Mouse (Mus musculus): ENCODE measurements around the gene Ppt2. TPM values are rescaled to one million over a fixed set of nuclear protein-coding genes. Genes with fewer than 3 reads are reported as not detected.

Gene Ppt2
- polyA plus RNA-seq, 1 experiment from 2014 or later, result 20.3 TPM

DNA sequence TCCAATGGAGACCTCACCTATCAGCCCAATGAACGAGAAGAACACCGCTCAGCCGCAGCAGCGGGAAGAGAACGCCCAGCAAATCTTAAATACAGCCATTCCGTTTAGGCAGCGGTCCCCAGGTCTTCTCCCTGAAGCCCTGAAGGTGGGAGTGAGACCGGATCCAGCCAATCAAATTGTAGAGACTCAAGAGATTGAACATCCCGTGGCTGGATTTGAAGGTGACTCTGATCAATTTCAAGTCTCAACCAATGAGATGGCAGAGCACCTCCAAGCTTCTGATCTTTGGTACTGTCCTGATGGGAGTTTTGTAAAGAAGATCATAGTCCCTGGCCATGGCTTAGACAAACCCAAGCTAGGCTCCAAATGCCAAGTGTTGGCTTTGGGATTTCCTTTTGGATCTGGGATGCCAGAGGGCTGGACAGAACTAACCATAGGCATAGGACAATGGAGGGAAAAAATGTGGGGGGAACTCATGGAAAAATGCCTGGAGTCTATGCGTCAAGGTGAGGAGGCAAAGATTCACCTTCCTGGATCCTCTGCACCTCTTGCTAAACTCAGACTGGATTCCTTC, 17.0 kb upstream of the Ppt2 start:
- H3K27ac ChIP-seq, result peak overlapping the region; percentile 75; the same call in 1 of the 2 replicates
- H3K4me1 ChIP-seq, result peaks cover 45% of the 10 kb centered on the region
- WGBS, result 50% methylated on average over 10 of the region's 10 CpGs

DNA sequence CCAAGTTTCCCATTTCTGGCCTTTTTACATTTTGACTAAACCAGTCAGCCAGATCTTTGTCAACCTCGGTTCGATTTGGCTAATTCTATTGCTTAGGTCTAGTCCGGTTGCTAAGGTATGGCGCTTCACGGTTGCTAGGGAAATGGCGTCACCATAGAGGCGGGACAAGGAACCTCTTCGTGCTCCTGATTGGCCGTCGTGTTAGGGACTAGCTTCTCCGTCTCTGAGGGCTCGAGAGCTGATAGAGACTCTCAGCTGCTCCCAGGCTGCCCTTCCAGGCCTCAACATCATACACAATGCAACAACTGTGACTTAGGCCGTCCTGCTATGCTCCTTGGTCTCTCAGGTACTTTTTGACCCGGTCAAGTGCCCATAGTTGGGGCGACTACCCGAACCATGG, 16.3 kb upstream of the Ppt2 start, which contains the start of gene Fkbpl:
Gene Fkbpl, plus strand, starts transcription at position 157 of the 400 bp plus-strand sequence.
- peak within 1 kb of the TSS; percentile 54 for H3K4me3 ChIP-seq (replicated peaks)
- peaks cover 45% of the 10 kb centered on the region for H3K4me1 ChIP-seq
- peak within 1 kb of the TSS; percentile 75 for H3K27ac ChIP-seq
- WGBS, result under 1% methylated on average over 16 of the region's 16 CpGs
- peak within 1 kb of the TSS; percentile 59 for H3K4me2 ChIP-seq
- H3K27me3 ChIP-seq, result no peaks in the 10 kb centered on the region
- H3K36me3 ChIP-seq (replicated peaks), result peaks cover 12% of the 10 kb centered on the region
- peak within 1 kb of the TSS; percentile 74 for H3K9ac ChIP-seq
- no peaks in the 10 kb centered on the region for H3K9me3 ChIP-seq
- peak; percentile 85 for ATAC-seq (ENCODE audit: low FRiP score)

More for the DNA sequence above, 17.0 kb upstream of the Ppt2 start:
- Histone ChIP-seq H3K4me3 (replicated peaks) (peak overlapping the region; percentile 54), H3K9ac (peak overlapping the region; percentile 74; the same call in 1 of the 2 replicates), H3K9me3 (no peaks in the 10 kb centered on the region), H3K4me2 (peak overlapping the region; percentile 59), H3K27me3 (no peaks in the 10 kb centered on the region), H3K36me3 (replicated peaks) (peaks cover 20% of the 10 kb centered on the region)
- no peak for ATAC-seq (ENCODE audit: low FRiP score)

DNA sequence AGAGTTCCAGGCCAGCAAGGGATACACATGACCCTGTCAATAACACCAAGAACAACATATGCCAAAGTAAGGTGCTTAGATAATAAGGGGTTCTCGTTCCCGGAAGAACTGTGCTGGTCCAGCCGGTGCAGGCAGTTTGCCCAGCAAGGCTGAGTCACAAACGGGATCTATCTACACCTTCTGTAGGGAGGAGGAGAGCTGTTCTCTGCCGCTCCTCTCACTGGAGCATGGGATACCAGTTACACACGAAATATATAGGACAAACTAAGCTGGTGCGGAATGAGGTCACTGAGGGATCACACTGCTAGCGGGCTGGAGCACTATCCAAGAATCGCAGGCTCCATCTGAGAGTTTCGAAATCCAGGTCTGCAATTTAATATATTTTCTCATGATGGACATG, 15.6 kb upstream of the Ppt2 start:
- 85% methylated on average over 10 of the region's 10 CpGs for WGBS
- no peak for ATAC-seq (ENCODE audit: low FRiP score)
- H3K9me3 ChIP-seq, result no peaks in the 10 kb centered on the region
- no peak overlapping the region for H3K4me2 ChIP-seq
- H3K27ac ChIP-seq, result no peak overlapping the region
- no peak overlapping the region for H3K9ac ChIP-seq
- no peaks in the 10 kb centered on the region for H3K27me3 ChIP-seq
- peaks cover 6% of the 10 kb centered on the region for H3K36me3 ChIP-seq (replicated peaks)
- H3K4me3 ChIP-seq (replicated peaks), result no peak overlapping the region
- H3K4me1 ChIP-seq, result peaks cover 45% of the 10 kb centered on the region

DNA sequence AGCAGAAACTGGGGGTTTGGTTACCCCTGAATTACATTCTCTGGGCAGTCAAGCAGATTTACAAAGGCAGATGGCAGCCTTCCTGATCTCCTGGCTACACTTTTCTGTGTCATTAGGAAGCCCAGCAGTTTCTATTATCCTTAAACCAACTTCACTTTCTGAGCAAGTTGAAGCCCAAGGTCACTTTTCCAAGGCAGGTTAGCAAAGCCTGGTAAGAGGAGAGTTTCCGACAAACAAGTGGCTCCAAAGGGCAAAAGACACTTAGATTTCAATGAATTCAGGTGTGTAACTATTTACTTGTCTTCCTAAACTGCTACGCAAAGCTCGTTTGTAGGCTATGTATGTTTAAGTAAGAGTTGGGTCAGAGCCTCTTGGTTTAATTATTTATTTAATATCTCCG, 15.1 kb upstream of the Ppt2 start:
- no peaks in the 10 kb centered on the region for H3K27me3 ChIP-seq
- H3K9me3 ChIP-seq, result no peaks in the 10 kb centered on the region
- no peak overlapping the region for H3K27ac ChIP-seq
- H3K4me1 ChIP-seq, result peaks cover 40% of the 10 kb centered on the region
- no peak for ATAC-seq (ENCODE audit: low FRiP score)
- H3K4me2 ChIP-seq, result no peak overlapping the region
- H3K4me3 ChIP-seq (replicated peaks), result no peak overlapping the region
- WGBS, result 91% methylated on average over 4 of the region's 4 CpGs
- no peak overlapping the region for H3K9ac ChIP-seq
- H3K36me3 ChIP-seq (replicated peaks), result 0 out of 2 replicates have a peak, but pooled peaks cover 5% of the 10 kb centered on the region

DNA sequence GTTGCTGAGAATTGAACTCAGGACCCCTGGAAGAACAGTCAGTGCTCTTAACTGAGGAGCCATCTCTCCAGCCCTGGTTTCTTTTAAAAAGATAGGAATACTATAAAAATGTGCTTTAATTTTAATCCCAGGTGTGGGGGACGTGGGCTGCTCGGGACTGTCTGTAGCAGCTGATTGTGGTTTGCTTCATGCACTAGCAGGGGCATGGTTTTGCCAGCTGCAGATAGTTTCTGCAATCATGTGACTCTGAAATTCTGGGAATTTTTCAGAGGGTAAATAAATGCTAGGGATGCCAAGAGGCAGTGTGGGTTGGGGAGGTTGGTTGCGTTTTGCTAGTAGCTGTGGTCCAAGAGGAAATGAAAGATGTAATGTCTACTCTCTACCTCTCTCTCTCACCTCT, 13.6 kb upstream of the Ppt2 start:
- WGBS, result 82% methylated on average over 3 of the region's 3 CpGs
- H3K9me3 ChIP-seq, result no peaks in the 10 kb centered on the region
- no peak overlapping the region for H3K9ac ChIP-seq
- no peaks in the 10 kb centered on the region for H3K27me3 ChIP-seq
- no peak for ATAC-seq (ENCODE audit: low FRiP score)
- H3K4me2 ChIP-seq, result no peak overlapping the region
- H3K4me3 ChIP-seq (replicated peaks), result no peak overlapping the region
- H3K4me1 ChIP-seq, result peaks cover 30% of the 10 kb centered on the region
- H3K27ac ChIP-seq, result peak overlapping the region; percentile 85
- H3K36me3 ChIP-seq (replicated peaks), result 0 out of 2 replicates have a peak, but pooled peaks cover 5% of the 10 kb centered on the region

DNA sequence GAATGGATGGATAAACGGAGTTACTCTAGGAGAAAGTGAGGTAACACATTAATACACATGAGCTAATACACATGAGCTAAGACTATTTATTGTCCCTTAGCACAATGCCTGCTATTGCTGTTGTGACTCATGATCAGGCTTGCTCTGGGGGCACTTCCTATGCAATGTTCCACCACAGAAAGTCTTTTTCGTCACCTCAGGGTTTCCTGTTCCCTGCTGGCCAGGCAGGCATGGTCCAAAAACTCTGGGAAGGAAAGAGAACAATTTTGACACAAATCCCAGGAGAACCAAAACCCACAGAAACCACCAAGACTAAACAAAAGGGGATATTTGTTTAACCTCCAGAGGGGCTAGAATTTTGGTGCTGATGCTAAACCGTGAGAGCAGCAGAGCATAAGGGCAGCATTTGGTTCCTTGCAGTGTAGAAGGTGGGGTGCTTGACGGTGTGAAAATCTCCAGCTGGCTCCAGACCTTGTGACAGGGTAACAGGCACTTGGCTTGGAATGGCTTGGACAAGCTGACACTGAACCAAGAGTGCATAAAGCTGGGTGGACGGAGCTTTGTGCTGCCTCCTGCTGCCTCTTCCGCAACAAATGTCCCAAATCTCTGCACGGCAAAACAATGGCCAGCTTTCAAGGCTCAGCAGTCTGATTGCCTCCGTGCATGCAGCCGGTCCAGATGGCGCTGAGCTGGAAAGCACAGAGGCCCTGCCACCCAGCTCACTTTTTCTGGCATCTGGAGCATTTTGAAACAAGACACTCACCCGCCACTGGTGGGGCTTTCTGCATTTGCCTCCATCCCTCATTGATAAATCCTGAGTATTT, 12.7 kb upstream of the Ppt2 start:
- ATAC-seq (ENCODE audit: low FRiP score), result 0 out of 2 replicates have a peak, but pooled peaks have one; percentile 18
- Histone ChIP-seq H3K27me3 (peaks cover under 1% of the 10 kb centered on the region; the same call in 1 of the 2 replicates), H3K36me3 (replicated peaks) (0 out of 2 replicates have a peak, but pooled peaks cover under 1% of the 10 kb centered on the region), H3K9me3 (no peaks in the 10 kb centered on the region), H3K27ac (peak overlapping the region; percentile 85), H3K4me2 (no peak overlapping the region), H3K9ac (0 out of 2 replicates have a peak overlapping the region, but pooled peaks have one; percentile 5), H3K4me3 (replicated peaks) (no peak overlapping the region), H3K4me1 (peaks cover 24% of the 10 kb centered on the region)
- WGBS, result 11% methylated on average over 11 of the region's 11 CpGs

DNA sequence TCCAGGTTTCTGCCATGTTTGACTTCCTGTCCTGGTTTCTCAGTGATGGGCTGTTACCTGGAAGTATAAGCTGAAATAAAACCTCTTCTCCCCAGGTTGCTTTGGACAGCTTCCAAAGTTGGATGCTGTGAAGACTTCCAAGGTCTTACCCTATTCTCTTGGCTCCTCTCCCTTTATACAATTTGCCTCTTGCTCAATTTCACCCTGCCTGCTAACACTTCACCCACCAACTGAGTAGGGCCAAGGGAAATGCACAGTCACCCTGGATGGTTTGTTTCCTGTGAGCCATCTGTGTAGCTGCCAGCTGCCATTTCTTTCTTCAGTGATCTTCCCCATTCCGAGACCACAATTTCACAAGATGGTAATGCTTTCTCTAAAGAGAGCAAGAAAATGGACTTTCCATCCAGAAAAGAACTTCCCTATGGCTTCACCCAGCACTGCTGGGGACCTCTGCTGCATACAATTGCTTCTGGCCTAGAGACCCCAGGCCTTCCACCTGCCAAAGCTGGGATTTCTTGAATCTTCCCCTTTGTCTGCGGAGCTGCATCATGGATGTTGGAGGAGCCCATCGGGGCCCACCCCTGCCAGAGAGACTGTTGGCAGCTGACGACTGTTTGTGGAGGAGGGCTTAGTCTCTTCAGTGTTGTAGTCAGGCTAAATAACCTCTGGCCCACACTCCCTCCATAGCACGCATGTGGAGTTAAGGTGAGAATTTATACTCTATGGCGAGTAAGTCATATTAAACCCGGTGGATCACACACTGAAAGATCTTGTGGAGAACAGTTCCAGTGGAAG, 11.3 kb upstream of the Ppt2 start:
- Histone ChIP-seq H3K9ac (no peak overlapping the region), H3K36me3 (replicated peaks) (no peaks in the 10 kb centered on the region), H3K27ac (no peak overlapping the region), H3K4me2 (no peak overlapping the region), H3K27me3 (peaks cover 3% of the 10 kb centered on the region; the same call in 1 of the 2 replicates), H3K4me3 (replicated peaks) (no peak overlapping the region), H3K4me1 (peaks cover 13% of the 10 kb centered on the region), H3K9me3 (no peaks in the 10 kb centered on the region)
- 85% methylated on average over 7 of the region's 7 CpGs for WGBS
- ATAC-seq (ENCODE audit: low FRiP score), result no peak

- no peaks in the 10 kb centered on the region for H3K36me3 ChIP-seq (replicated peaks)
- H3K27me3 ChIP-seq, result peaks cover 19% of the 10 kb centered on the region
- no peak overlapping the region for H3K27ac ChIP-seq
- no peak for ATAC-seq (ENCODE audit: low FRiP score)
- 70% methylated on average over 3 of the region's 3 CpGs for WGBS
- H3K4me2 ChIP-seq, result no peak overlapping the region
- H3K9ac ChIP-seq, result no peak overlapping the region
- H3K4me1 ChIP-seq, result peaks cover 16% of the 10 kb centered on the region
- H3K4me3 ChIP-seq (replicated peaks), result no peak overlapping the region
- H3K9me3 ChIP-seq, result no peaks in the 10 kb centered on the region
Observed at GRCm38 (mm10) chr17:34637459-34637858, 9.1 kb upstream of the Ppt2 start.

DNA sequence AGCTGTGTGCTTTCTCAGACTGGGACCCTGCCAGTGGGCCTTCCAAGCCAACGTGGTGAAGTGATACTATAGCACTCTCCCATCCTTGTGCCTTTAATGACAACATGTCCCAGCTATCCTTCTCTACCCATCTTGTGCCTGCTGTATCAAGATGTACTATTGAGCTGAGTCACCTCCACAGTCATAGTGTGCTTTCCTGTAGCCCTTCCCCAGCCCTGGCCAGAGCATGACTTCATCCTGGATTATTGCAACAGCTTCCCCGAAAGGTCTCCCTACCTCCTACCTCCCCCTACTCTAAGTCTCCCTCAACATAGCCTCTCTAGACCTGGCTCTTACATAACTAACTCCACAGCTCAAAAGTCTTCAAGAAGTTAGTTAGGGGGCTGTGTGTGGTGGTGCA, 7.4 kb upstream of the Ppt2 start:
- no peaks in the 10 kb centered on the region for H3K36me3 ChIP-seq (replicated peaks)
- ATAC-seq (ENCODE audit: low FRiP score), result no peak

DNA sequence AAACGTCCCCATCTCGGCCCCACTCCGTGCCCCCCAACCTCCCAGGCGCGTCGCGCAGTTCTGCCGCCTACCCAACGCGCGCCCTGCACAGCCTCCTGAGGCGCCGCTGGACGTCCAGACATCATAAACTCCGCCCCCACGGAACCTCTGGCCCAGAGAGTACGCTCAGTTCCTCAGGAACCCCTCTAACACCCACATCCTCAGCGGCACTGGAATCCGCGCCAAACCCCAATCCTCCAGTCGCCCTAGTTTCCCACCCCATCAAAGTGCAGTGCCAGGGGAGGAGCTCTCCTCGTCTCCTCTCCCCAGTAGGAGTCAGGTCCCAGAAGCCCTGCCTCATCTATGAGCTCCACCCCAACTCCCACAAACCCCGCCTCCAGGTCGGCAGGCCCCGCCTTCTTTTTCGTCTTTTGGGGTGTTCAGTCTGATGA, 4.0 kb upstream of the Ppt2 start:
- WGBS, result under 1% methylated on average over 26 of the region's 26 CpGs
- peaks cover 52% of the 10 kb centered on the region for H3K4me1 ChIP-seq

More for the DNA sequence above, 7.4 kb upstream of the Ppt2 start:
- WGBS, result 75% methylated on average over 2 of the region's 2 CpGs
- H3K9ac ChIP-seq, result no peak overlapping the region
- peaks cover 37% of the 10 kb centered on the region for H3K27me3 ChIP-seq
- no peak overlapping the region for H3K4me3 ChIP-seq (replicated peaks)
- H3K4me1 ChIP-seq, result peaks cover 24% of the 10 kb centered on the region
- H3K4me2 ChIP-seq, result no peak overlapping the region
- H3K9me3 ChIP-seq, result no peaks in the 10 kb centered on the region
- no peak overlapping the region for H3K27ac ChIP-seq

DNA sequence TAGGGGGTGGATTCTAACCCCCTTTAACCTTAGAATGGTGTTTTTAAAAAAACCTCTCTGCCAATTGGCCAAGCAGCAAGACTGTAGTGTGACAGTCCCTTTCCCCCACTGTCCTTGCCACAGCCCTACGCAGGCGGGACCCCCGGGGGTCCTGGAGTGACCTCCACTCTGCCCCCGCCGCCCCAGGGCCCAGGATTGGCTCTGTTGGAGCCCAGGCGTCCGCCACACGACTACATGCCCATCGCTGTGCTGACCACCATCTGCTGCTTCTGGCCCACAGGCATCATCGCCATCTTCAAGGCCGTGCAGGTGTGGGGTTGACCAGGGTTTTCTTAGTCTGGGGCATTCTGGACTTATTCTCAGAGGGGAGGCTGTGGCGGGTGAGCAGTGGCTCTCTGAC, 3.3 kb upstream of the Ppt2 start:
- peak overlapping the region; percentile 36 for H3K4me3 ChIP-seq (replicated peaks)
- H3K36me3 ChIP-seq (replicated peaks), result no peaks in the 10 kb centered on the region
- WGBS, result 5% methylated on average over 12 of the region's 12 CpGs
- peak overlapping the region; percentile 87 for H3K4me2 ChIP-seq
- peak overlapping the region; percentile 36 for H3K9ac ChIP-seq
- no peaks in the 10 kb centered on the region for H3K9me3 ChIP-seq
- peaks cover 56% of the 10 kb centered on the region for H3K27me3 ChIP-seq
- no peak for ATAC-seq (ENCODE audit: low FRiP score)
- H3K27ac ChIP-seq, result no peak overlapping the region
- peaks cover 54% of the 10 kb centered on the region for H3K4me1 ChIP-seq

More for the DNA sequence above, 4.0 kb upstream of the Ppt2 start:
- Histone ChIP-seq H3K4me2 (peak overlapping the region; percentile 87), H3K27ac (no peak overlapping the region), H3K9ac (peak overlapping the region; percentile 36), H3K9me3 (no peaks in the 10 kb centered on the region), H3K4me3 (replicated peaks) (peak overlapping the region; percentile 36), H3K36me3 (replicated peaks) (no peaks in the 10 kb centered on the region), H3K27me3 (peaks cover 56% of the 10 kb centered on the region)
- ATAC-seq (ENCODE audit: low FRiP score), result no peak

All from forebrain, embryonic 12.5 days (tissue).